Mouse (Mus musculus) liver, embryonic 14.5 days (tissue): ENCODE measurements around the gene Il22ra1.

Experiments
- CTCF ChIP-seq: IDR thresholded peaks from 2 replicates; pipeline ENCODE4 v1.5.1; 2016; ENCODE audit warnings: antibody characterized with exemption, low read depth, control low read depth
- EP300 ChIP-seq: IDR thresholded peaks from 2 replicates; pipeline ENCODE4 v1.6.1; 2016; ENCODE audit warnings: antibody characterized with exemption, low read depth

- TF ChIP-seq CTCF (no peak), EP300 (no peak)
Observed at GRCm38 (mm10) chr4:135765707-135766106, 37.7 kb downstream of the Il22ra1 start.
